In genomic region chr14:47551668-47552067, GRCm38 (mm10) we compare ENCODE assay signal across 24 mouse cellular contexts. TPM values are rescaled to one million over a fixed set of nuclear protein-coding genes. Genes with fewer than 3 reads are reported as not detected.
DNase-seq lines count a peak whose midpoint lies in the region; ATAC-seq lines count a peak whose summit lies in the region.
"Had no signal": no experiment of that assay in that cellular context is flagged by ENCODE, and none has a peak within 500 bp of the region (broad histone marks: within the 10 kb centered on the region; RNA-seq: fewer than 3 reads in every experiment).

No protein-coding gene starts in this region.

- DNase-seq in liver, embryonic 13.5 days: no peak
- no peak for DNase-seq in liver
- DNase-seq in urinary bladder, adult 18-20 months (ENCODE audit: low spot score in 2 of 2): peak; percentile 48 to 50
- no peak for DNase-seq in urinary bladder, adult 2 months (ENCODE audit: low spot score)
- DNase-seq in urinary bladder, postnatal 36 days (ENCODE audit: low spot score in 2 of 2): peak; percentile 55 to 56
- no peak for DNase-seq in urinary bladder, postnatal 4 days (ENCODE audit: low spot score in 2 of 2)
- DNase-seq: adrenal gland, adult 8-10 months; adrenal gland, postnatal 14 days; adrenal gland, postnatal 36 days; B cell, adult 2 months; cerebellum, adult 11-12 months; cerebellum, adult 2 months; cerebellum, adult 9-10 months; cerebellum, postnatal 10 days; cerebellum, postnatal 25 days had no signal

- H3K4me1 ChIP-seq in liver, embryonic 13.5 days (replicated peaks): no peaks in the 10 kb centered on the region; the same call in 1 of the 2 replicates
- H3K4me1 ChIP-seq: embryonic facial prominence, embryonic 10.5 days; embryonic facial prominence, embryonic 12.5 days; forebrain, embryonic 13.5 days; forebrain, embryonic 15.5 days had no signal

- H3K36me3 ChIP-seq in liver, embryonic 13.5 days: peaks cover 80% of the 10 kb centered on the region

- H3K9me3 ChIP-seq in liver, embryonic 13.5 days (replicated peaks): no peaks in the 10 kb centered on the region
- H3K9me3 ChIP-seq: embryonic facial prominence, embryonic 10.5 days; embryonic facial prominence, embryonic 12.5 days; forebrain, embryonic 13.5 days; forebrain, embryonic 15.5 days; G1E had no signal

- ATAC-seq in liver, embryonic 13.5 days (ENCODE audit: low read depth): no peak
- ATAC-seq: activated CD4-positive, CD25-positive, alpha-beta regulatory T cell, adult 4 months; CD4-positive, CD25-positive, alpha-beta regulatory T cell, adult 4 months; forebrain, embryonic 13.5 days; forebrain, embryonic 15.5 days; Patski had no signal

- H3K4me2 ChIP-seq in liver, embryonic 13.5 days: no peak overlapping the region
- H3K4me2 ChIP-seq: embryonic facial prominence, embryonic 12.5 days; forebrain, embryonic 13.5 days; forebrain, embryonic 15.5 days had no signal

- no peak overlapping the region for H3K9ac ChIP-seq in liver, embryonic 13.5 days
- H3K9ac ChIP-seq: embryonic facial prominence, embryonic 12.5 days; forebrain, embryonic 13.5 days; forebrain, embryonic 15.5 days had no signal

- 81% methylated on average over 6 of the region's 6 CpGs for WGBS in liver, embryonic 13.5 days (ENCODE audit: insufficient replicate concordance)

- no peak overlapping the region for H3K4me3 ChIP-seq in liver, embryonic 13.5 days (replicated peaks)
- H3K4me3 ChIP-seq: embryonic facial prominence, embryonic 10.5 days; embryonic facial prominence, embryonic 12.5 days; forebrain, embryonic 13.5 days; forebrain, embryonic 15.5 days had no signal

- H3K27me3 ChIP-seq in liver, embryonic 13.5 days: no peaks in the 10 kb centered on the region
- H3K27me3 ChIP-seq: CH12.LX; embryonic facial prominence, embryonic 12.5 days; forebrain, embryonic 13.5 days; forebrain, embryonic 15.5 days; Patski had no signal

- peak overlapping the region; percentile 9; the same call in 1 of the 2 replicates for H3K27ac ChIP-seq in liver, embryonic 13.5 days
- H3K27ac ChIP-seq: embryonic facial prominence, embryonic 10.5 days; embryonic facial prominence, embryonic 12.5 days; forebrain, embryonic 13.5 days; forebrain, embryonic 15.5 days had no signal

RNA-seq across cellular contexts. Expression of gene Atg14, which starts 18.8 kb away (rescaled TPM):
- 5.9 and 6.9 TPM in 2 replicates for polyA plus RNA-seq in liver, embryonic 13.5 days (2015; fragmentation: Nextera tagmentation; extraction: Ambion mirVana)
- polyA plus RNA-seq in urinary bladder, adult 2 months (2012; rRNA removed): 10.9 and 13.1 TPM in 2 replicates

Comparison
In these comparisons a context has a peak if more than half of its experiments do, and no peak if none do; other contexts are left out.
1. DNase-seq: peak in urinary bladder, adult 18-20 months (2 of 2) and urinary bladder, postnatal 36 days (2 of 2); none in liver, embryonic 13.5 days (single experiment), liver (single experiment), urinary bladder, adult 2 months (single experiment) and urinary bladder, postnatal 4 days (0 of 2).